Mouse (Mus musculus) Muller cell, postnatal 12 days (primary cell): Measurements from ENCODE around the gene Fam185a.

Experiments used
- DNase-seq: peaks from one replicate; pipeline ENCODE4 v3.0.0-alpha.2; 2015; ENCODE audit errors: inconsistent ontology term

The Fam185a gene

GRCm38 (mm10) chr5:21426666-21427065 lies 1.9 kb downstream of the Fam185a start:
- no peak for DNase-seq

- peak; percentile 26 for DNase-seq
Observed at GRCm38 (mm10) chr5:21434148-21434929, 9.6 kb downstream of the Fam185a start.

GRCm38 (mm10) chr5:21436471-21436975 lies 11.8 kb downstream of the Fam185a start:
- no peak for DNase-seq

- no peak for DNase-seq
Observed at GRCm38 (mm10) chr5:21438428-21438827, 13.7 kb downstream of the Fam185a start.

- DNase-seq: no peak
Observed at GRCm38 (mm10) chr5:21439446-21440110, 14.8 kb downstream of the Fam185a start.

GRCm38 (mm10) chr5:21440833-21441530 lies 16.2 kb downstream of the Fam185a start:
- DNase-seq: no peak

- no peak for DNase-seq
Observed at GRCm38 (mm10) chr5:21467387-21467786, 42.6 kb downstream of the Fam185a start.

- DNase-seq: no peak
Observed at GRCm38 (mm10) chr5:21468100-21468499, 43.3 kb downstream of the Fam185a start.

- DNase-seq: no peak
Observed at GRCm38 (mm10) chr5:21478428-21478827, 53.7 kb downstream of the Fam185a start.

GRCm38 (mm10) chr5:21479746-21480145 lies 55.0 kb downstream of the Fam185a start:
- DNase-seq: no peak

GRCm38 (mm10) chr5:21481521-21481920 lies 56.8 kb downstream of the Fam185a start:
- DNase-seq: no peak

- DNase-seq: no peak
Observed at GRCm38 (mm10) chr5:21482446-21483222, 57.9 kb downstream of the Fam185a start.

- no peak for DNase-seq
Observed at GRCm38 (mm10) chr5:21483275-21483674, 58.5 kb downstream of the Fam185a start.

GRCm38 (mm10) chr5:21485197-21485829 lies 60.6 kb downstream of the Fam185a start:
- DNase-seq: no peak

GRCm38 (mm10) chr5:21486798-21487197 lies 62.0 kb downstream of the Fam185a start:
- no peak for DNase-seq

GRCm38 (mm10) chr5:21487306-21487705 lies 62.5 kb downstream of the Fam185a start:
- no peak for DNase-seq

- DNase-seq: no peak
Observed at GRCm38 (mm10) chr5:21487716-21488115, 63.0 kb downstream of the Fam185a start.

GRCm38 (mm10) chr5:21488506-21488905 lies 63.7 kb downstream of the Fam185a start:
- DNase-seq: no peak

GRCm38 (mm10) chr5:21489135-21489534 lies 64.4 kb downstream of the Fam185a start:
- no peak for DNase-seq

GRCm38 (mm10) chr5:21491469-21491868 lies 66.7 kb downstream of the Fam185a start:
- DNase-seq: no peak

- no peak for DNase-seq
Observed at GRCm38 (mm10) chr5:21492213-21492612, 67.5 kb downstream of the Fam185a start.
